Comparison of ENCODE assay signal across 8 mouse cellular contexts in genomic region chr6:32512010-32512409, GRCm38 (mm10).
DNase-seq lines count a peak whose midpoint lies in the region; ATAC-seq lines count a peak whose summit lies in the region.

No protein-coding gene starts in this region.

- no peaks in the 10 kb centered on the region for H3K9me3 ChIP-seq in heart, embryonic 10.5 days
- no peaks in the 10 kb centered on the region for H3K9me3 ChIP-seq in intestine, embryonic 15.5 days
- no peaks in the 10 kb centered on the region for H3K9me3 ChIP-seq in forebrain, embryonic 16.5 days (ENCODE audit: control insufficient read depth, low read length)

- H3K27ac ChIP-seq in heart, embryonic 10.5 days: peak overlapping the region; percentile 56
- H3K27ac ChIP-seq in intestine, embryonic 15.5 days: no peak overlapping the region
- H3K27ac ChIP-seq in forebrain, embryonic 16.5 days (ENCODE audit: low read length): no peak overlapping the region

- no peaks in the 10 kb centered on the region for H3K27me3 ChIP-seq in heart, embryonic 10.5 days (ENCODE audit: insufficient read depth, poor library complexity, severe bottlenecking)
- H3K27me3 ChIP-seq in intestine, embryonic 15.5 days (replicated peaks): no peaks in the 10 kb centered on the region
- H3K27me3 ChIP-seq in forebrain, embryonic 16.5 days (replicated peaks; ENCODE audit: control insufficient read depth, insufficient read depth, low read length): no peaks in the 10 kb centered on the region

- 45% methylated on average over 1 of the region's 1 CpGs for WGBS in heart, embryonic 10.5 days
- 53% methylated on average over 1 of the region's 1 CpGs for WGBS in intestine, embryonic 15.5 days
- 94% methylated on average over 1 of the region's 1 CpGs for WGBS in forebrain, embryonic 16.5 days

- H3K4me1 ChIP-seq in heart, embryonic 10.5 days: peaks cover 37% of the 10 kb centered on the region
- H3K4me1 ChIP-seq in intestine, embryonic 15.5 days (replicated peaks): no peaks in the 10 kb centered on the region
- H3K4me1 ChIP-seq in forebrain, embryonic 16.5 days (replicated peaks; ENCODE audit: control insufficient read depth, insufficient read depth, low read length): peaks cover 8% of the 10 kb centered on the region

- no peak for ATAC-seq in intestine, embryonic 15.5 days
- no peak for ATAC-seq in forebrain, embryonic 16.5 days

- no peak overlapping the region for H3K4me2 ChIP-seq in intestine, embryonic 15.5 days (replicated peaks)
- H3K4me2 ChIP-seq in forebrain, embryonic 16.5 days (ENCODE audit: low read length): no peak overlapping the region

- no peak overlapping the region for H3K4me3 ChIP-seq in heart, embryonic 10.5 days
- no peak overlapping the region for H3K4me3 ChIP-seq in intestine, embryonic 15.5 days (replicated peaks)
- H3K4me3 ChIP-seq in forebrain, embryonic 16.5 days (replicated peaks; ENCODE audit: low read length): no peak overlapping the region

- H3K36me3 ChIP-seq in heart, embryonic 10.5 days: peaks cover 9% of the 10 kb centered on the region
- no peaks in the 10 kb centered on the region for H3K36me3 ChIP-seq in intestine, embryonic 15.5 days
- H3K36me3 ChIP-seq in forebrain, embryonic 16.5 days (ENCODE audit: control insufficient read depth, insufficient read depth): 0 out of 2 replicates have a peak, but pooled peaks cover 4% of the 10 kb centered on the region

- no peak overlapping the region for H3K9ac ChIP-seq in intestine, embryonic 15.5 days
- H3K9ac ChIP-seq in forebrain, embryonic 16.5 days (replicated peaks; ENCODE audit: low read depth, low read length): no peak overlapping the region

- DNase-seq in kidney, postnatal 14 days: peak; percentile 10
- no peak for DNase-seq in kidney, postnatal 4 days
- DNase-seq in MEL-GATA-1-ER (ENCODE audit: extremely low read depth, low read depth): peak; percentile 26
- DNase-seq in heart, embryonic 10.5 days (ENCODE audit: low spot score): no peak
- peak; percentile 62 for DNase-seq in lung, postnatal 25 days (ENCODE audit: low spot score)
- DNase-seq in frontal cortex, adult 2 months (ENCODE audit: extremely low spot score in 1 of 2, low spot score in 1 of 2): no peak

Comparison
In these comparisons a context has a peak if more than half of its experiments do, and no peak if none do; other contexts are left out.
1. DNase-seq: peak in kidney, postnatal 14 days (single experiment), MEL-GATA-1-ER (single experiment) and lung, postnatal 25 days (single experiment); none in kidney, postnatal 4 days (0 of 2), heart, embryonic 10.5 days (single experiment) and frontal cortex, adult 2 months (0 of 2).